Mouse (Mus musculus): Measurements from ENCODE around the gene Fezf1.

DNA sequence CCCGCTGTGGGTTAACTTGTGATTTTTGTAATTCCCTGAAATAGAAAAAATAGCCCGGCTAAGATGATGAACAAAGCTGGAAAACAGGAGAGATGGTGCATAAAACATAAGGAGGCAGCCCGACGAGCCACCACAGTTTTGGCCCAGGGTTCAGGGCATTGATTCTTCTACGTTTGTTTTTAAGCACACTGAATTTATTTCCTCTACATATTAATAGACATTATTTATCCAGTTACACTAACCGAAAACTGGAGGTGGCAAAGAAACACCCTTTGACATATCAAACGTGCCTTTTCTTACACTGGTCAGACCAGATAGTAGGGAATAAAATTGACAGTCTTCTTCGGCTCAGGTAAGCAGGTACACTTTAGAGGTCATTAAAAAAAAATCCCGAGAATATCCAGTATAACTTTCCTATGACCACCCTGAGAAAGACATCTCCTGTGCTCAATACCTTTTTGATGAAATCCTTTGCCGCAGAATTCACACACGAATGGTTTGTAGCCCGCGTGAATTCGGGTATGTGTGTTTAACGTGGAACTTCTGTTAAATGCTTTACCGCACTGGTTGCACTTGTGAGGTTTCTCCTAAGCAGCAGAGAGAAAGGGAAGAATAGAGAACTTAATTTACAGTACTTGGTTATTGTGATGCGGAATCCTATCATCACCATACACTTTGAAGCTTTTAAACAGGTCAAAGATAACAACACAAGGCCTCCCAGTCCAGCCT is 1.9 kb downstream of the Fezf1 start:
- TF ChIP-seq EP300 (IDR thresholded peaks at IDR 0.05) = no peak
- no peak for TF ChIP-seq CTCF (IDR thresholded peaks at IDR 0.05)

Data from lung, postnatal 0 days (tissue).